Mouse (Mus musculus): ENCODE measurements around the gene Rusc2.

Gene Rusc2

GRCm38 (mm10) chr4:43384541-43384940, 2.8 kb downstream of the Rusc2 start:
- DNase-seq (ENCODE audit: inconsistent ontology term): no peak

- no peak for DNase-seq (ENCODE audit: inconsistent ontology term)
These were observed 5.2 kb downstream of the Rusc2 start for GRCm38 (mm10) chr4:43386932-43387331.

GRCm38 (mm10) chr4:43389390-43389789, 7.6 kb downstream of the Rusc2 start:
- peak; percentile 58 for DNase-seq (ENCODE audit: inconsistent ontology term)

- DNase-seq (ENCODE audit: inconsistent ontology term): peak; percentile 68
These were observed 8.2 kb downstream of the Rusc2 start for GRCm38 (mm10) chr4:43389845-43390440.

DNA sequence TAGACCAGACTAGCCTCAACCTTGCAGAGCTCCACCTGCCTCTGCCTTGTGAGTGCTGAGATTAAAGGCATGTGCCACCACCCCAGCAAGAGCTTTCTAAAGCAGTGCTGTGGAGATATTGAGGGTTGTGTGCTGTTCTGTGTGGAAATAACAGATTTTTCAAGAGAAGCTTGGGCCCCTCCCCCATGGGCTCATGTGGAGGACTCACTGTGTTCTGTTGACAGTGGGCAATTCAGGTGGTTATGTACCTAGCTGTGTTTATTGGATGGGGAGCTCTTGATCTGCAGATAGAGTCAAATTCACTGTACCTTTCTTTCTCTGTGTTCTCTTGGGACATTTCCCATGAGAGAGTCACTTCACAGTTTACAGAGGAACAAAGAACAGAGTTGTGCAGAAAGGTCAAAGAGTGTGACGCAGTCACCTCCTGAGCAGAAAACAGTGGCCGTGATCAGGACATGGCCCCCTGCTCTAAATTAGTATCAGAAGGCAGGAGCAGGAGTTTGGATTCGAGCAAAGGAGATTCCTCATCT, 9.8 kb downstream of the Rusc2 start:
- DNase-seq (ENCODE audit: inconsistent ontology term): no peak

GRCm38 (mm10) chr4:43394345-43394891, 12.6 kb downstream of the Rusc2 start:
- peak; percentile 95 for DNase-seq (ENCODE audit: inconsistent ontology term)

GRCm38 (mm10) chr4:43395147-43395546, 13.4 kb downstream of the Rusc2 start:
- no peak for DNase-seq (ENCODE audit: inconsistent ontology term)

DNA sequence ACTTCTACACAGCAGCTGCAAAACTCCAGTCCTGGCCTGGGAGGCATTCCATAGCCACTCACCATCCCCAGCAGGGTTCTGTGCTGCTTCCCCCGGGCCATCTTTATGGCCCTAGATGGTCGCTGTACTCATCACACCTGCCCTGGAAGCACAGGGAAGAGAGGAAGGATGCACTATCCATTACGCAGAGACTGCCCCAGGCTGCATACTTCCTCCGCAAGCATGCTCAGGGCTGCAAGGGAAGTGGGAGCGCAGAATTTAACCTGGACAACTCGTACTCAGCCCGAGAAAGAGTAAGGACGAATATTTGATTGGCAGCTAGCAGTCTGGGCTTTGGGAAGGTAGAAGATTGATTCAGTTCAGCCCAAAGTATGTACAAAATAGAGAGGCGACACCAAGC, 14.1 kb downstream of the Rusc2 start:
- no peak for DNase-seq (ENCODE audit: inconsistent ontology term)

DNA sequence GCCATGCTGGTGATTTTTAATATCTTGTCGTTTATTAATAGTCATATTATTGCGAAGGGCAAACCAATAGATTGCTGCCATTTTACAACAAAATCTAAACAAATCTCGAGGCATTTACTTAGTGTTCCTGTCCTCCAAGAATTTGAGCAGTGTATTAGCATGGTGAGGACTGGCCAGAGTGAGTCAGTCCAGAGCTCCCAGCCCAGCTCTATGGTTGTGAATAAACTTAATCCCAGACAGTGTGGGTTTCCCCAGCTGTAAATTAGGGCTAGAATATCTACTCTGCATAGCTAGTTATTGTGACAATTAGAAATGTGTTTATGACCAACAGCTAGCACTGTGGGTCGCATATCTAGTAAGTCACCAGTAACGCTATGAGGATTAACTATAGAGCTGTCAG, 14.6 kb downstream of the Rusc2 start:
- DNase-seq (ENCODE audit: inconsistent ontology term): no peak

DNA sequence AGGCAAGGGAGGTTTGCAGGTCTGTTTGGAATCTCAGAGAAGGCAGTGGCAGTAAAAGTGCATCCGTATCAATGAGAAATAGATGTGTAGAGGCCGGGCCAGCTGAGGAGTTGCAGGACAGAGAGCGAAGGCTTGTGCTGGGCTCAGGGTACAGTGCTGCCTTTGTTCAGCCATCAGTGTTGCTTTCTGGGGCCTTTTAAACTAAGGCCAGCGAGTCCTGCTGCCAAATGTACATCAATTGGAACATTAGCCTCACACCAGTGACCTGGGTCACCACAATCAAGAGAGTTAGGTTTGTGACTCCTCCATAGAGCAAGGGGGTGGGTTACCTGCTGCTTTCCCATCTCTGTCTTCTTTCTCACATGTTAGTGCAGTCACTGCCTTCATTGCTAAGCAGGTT, 16.2 kb downstream of the Rusc2 start:
- DNase-seq (ENCODE audit: inconsistent ontology term): peak; percentile 72

DNA sequence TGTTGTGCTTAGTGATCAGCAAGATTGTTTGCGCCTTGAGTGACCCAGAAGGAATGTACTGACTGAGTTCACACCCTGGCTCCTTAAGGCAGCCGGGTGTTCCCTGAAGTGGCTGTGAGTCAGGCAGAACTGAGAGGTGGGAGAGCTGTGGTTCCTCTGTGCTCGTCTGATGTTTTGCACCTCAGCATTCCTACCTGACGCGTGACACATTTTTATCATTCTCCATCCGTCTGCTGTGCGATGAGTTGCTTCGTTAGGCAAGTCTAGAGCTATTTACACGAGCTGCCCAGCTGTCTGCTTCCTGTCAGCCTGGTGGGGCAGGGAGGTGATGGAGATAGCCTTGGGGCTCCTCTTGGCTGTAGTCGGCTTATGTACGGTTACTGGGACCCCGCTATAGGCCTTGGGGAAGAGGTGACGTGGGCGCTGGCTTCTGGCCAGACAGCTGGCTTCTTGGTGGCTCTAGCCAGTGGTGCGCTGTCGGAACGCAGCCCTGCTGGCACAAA, 17.1 kb downstream of the Rusc2 start:
- DNase-seq (ENCODE audit: inconsistent ontology term): peak; percentile 89

- no peak for DNase-seq (ENCODE audit: inconsistent ontology term)
These were observed 17.8 kb downstream of the Rusc2 start for GRCm38 (mm10) chr4:43399391-43400131.

- peak; percentile 45 for DNase-seq (ENCODE audit: inconsistent ontology term)
These were observed 19.2 kb downstream of the Rusc2 start for GRCm38 (mm10) chr4:43400976-43401375.

DNA sequence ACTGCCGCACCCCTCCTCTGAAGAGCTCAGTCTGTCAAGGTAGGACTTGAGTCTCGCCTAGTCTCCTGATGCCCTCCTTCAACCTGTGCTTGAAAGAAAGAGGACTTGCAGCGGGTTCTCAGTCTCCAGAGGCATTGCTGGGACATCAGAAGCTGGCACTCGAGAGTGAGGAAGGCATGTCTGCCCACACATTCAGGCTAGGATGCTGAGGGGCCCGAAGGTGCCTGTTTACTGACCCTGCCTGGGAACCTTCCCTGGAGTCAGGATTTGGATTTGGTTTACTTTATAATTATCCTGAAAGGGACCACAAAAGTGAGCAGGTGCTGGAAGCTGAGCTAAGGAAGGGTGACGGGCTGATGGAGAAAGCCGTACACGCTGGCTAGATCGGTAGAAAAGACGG, 19.7 kb downstream of the Rusc2 start:
- DNase-seq (ENCODE audit: inconsistent ontology term): no peak

DNA sequence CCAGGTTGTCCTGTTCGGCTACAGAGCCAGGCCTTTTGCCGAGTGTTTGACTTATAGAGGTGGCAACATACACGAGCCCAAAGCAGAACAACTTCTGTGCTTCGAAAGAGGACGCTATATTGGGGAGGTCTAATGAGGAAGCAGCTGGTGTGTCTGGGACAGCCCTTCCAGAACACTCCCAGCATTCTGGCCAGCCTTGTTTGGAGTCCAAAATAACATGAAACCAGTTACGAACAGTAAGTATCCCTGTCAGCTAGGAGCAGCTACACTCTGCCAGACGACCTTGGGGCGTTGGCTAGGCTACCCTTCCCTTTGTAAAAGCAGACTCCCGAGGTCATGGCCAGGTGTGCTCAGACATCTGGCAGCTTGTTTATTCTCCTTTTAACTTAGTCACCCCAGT, 20.4 kb downstream of the Rusc2 start:
- no peak for DNase-seq (ENCODE audit: inconsistent ontology term)

GRCm38 (mm10) chr4:43404697-43405096, 22.9 kb downstream of the Rusc2 start:
- DNase-seq (ENCODE audit: inconsistent ontology term): no peak

DNA sequence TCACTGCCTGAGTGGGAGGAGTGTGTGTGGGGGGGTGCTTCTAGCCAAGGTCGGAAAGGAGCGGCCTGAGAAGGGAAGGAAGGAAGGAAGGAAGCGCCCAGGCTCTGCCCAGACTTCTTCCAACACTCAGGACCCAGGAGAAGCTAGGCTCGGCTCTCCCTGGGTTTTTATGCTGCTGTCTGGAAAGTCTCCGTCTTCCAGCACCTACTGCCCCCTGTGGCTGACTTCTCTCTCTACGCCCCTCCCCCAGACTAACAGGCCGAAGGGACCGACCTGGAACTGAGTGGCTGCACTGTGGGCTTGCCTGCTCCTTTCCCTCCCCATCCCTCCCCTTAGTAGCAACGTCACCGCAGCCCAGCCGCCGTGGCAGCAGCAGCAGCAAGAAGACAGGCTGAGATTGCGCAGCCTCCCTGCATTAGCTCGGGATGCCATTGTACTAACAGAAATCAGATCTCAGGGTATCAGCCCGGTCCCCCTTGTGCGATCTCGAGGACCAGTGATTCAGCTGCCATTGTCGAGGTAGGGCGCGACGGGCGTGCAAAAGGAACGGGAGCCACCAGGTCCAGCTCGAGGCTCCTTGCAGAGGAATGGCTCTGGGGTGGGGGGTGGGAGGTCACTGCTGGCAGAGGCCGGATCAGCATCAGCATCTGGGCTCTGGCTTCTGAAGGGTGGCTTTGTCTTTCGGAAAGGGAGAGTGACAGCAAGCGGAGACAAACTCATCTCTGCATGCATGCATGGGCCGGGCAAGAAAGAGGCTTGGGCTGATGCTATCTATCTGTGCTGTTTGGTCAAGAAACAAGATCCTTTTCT, 24.6 kb downstream of the Rusc2 start:
- DNase-seq (ENCODE audit: inconsistent ontology term): peak; percentile 94

- DNase-seq (ENCODE audit: inconsistent ontology term): no peak
These were observed 25.5 kb downstream of the Rusc2 start for GRCm38 (mm10) chr4:43407071-43407920.

DNA sequence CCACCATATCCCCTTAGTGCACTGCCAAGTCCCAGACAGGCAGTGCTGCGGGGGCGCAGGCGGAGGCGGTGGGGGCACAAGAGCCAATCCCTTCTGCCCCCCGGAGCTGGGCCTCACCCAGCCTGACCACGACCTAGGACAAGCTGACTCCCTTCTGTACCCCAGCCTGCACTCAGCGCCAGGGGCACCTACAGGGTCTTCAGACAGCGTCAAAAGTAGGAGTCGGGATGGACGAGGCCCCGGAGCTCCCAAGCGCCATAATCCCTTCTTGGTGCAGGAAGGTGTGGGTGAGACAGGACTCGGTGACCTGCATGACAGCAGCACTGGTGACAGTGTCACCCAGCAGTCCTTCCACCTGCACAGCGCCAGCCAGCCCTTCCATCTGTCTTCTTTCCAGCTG, 33.0 kb downstream of the Rusc2 start:
- DNase-seq (ENCODE audit: inconsistent ontology term): no peak

- DNase-seq (ENCODE audit: inconsistent ontology term): no peak
These were observed 33.7 kb downstream of the Rusc2 start for GRCm38 (mm10) chr4:43415221-43416070.

Data from Muller cell, postnatal 12 days (primary cell).